Mouse (Mus musculus) hindbrain, embryonic 11.5 days (tissue): ENCODE results near the gene Cpped1. TPM values are rescaled to one million over a fixed set of nuclear protein-coding genes. Genes with fewer than 3 reads are reported as not detected.

ENCODE experiments used
- ATAC-seq: fragments of 200-750 bp; cut with Nextera tagmentation; 2 replicates; pipeline ENCODE4 v1.8.0; 2017; ENCODE audit warnings: mild to moderate bottlenecking, moderate TSS enrichment, moderate library complexity; ENCODE audit not compliant: low FRiP score
- DNase-seq: peaks from one replicate; pipeline ENCODE4 v3.0.0-alpha.2; 2015; ENCODE audit warnings: low spot score
- H3K27ac ChIP-seq: fragments of 300-500 bp; sonication (generic); 2 replicates; pipeline ENCODE4 v1.5.1; 2014; ENCODE audit warnings: mild to moderate bottlenecking, low read depth, low read length
- H3K27me3 ChIP-seq: fragments of 300-500 bp; sonication (generic); 2 replicates; pipeline ENCODE4 v1.6.1; 2014; ENCODE audit warnings: mild to moderate bottlenecking, low read length, moderate library complexity, mixed read lengths; ENCODE audit not compliant: control insufficient read depth, insufficient read depth
- H3K36me3 ChIP-seq: fragments of 300-500 bp; sonication (generic); 2 replicates; pipeline ENCODE4 v1.6.1; 2014; ENCODE audit warnings: mild to moderate bottlenecking, low read length, moderate library complexity, mixed read lengths; ENCODE audit not compliant: control insufficient read depth, insufficient read depth
- H3K4me1 ChIP-seq: fragments of 300-500 bp; sonication (generic); replicated peaks from 2 replicates; pipeline ENCODE4 v1.6.1; 2014; ENCODE audit warnings: low read length, mixed read lengths; ENCODE audit not compliant: control insufficient read depth, insufficient read depth
- H3K4me2 ChIP-seq: fragments of 300-500 bp; sonication (generic); replicated peaks from 2 replicates; pipeline ENCODE4 v1.6.1; 2014; ENCODE audit warnings: mild to moderate bottlenecking, low read depth, low read length
- H3K4me3 ChIP-seq: fragments of 300-500 bp; sonication (generic); 2 replicates; pipeline ENCODE4 v1.5.1; 2014; ENCODE audit warnings: low read depth, low read length
- H3K9ac ChIP-seq: fragments of 300-500 bp; sonication (generic); 2 replicates; pipeline ENCODE4 v1.6.1; 2014; ENCODE audit warnings: low read depth, low read length
- H3K9me3 ChIP-seq: fragments of 300-500 bp; sonication (generic); 2 replicates; pipeline ENCODE4 v1.6.1; 2016; ENCODE audit warnings: low read length; ENCODE audit not compliant: control insufficient read depth
- WGBS: fragments of 180-500 bp; shearing (Covaris S2); extraction: QIAGEN DNeasy Blood & Tissue Kit; methylation state at CpG from one replicate; pipeline ENCODE4 v1.1.7; 2014; 5-methylcytosine and 5-hydroxymethylcytosine counted together
- polyA plus RNA-seq: library from polyadenylated mRNA; unstranded; fragments of >200 nt; fragmentation: Nextera tagmentation; extraction: Ambion mirVana; gene quantifications from 2 replicates; pipeline ENCODE4 v1.2.1, GENCODE M21; 2014

Cpped1 gene
- polyA plus RNA-seq, 1 experiment from 2014 or later: 17.0 TPM

DNA sequence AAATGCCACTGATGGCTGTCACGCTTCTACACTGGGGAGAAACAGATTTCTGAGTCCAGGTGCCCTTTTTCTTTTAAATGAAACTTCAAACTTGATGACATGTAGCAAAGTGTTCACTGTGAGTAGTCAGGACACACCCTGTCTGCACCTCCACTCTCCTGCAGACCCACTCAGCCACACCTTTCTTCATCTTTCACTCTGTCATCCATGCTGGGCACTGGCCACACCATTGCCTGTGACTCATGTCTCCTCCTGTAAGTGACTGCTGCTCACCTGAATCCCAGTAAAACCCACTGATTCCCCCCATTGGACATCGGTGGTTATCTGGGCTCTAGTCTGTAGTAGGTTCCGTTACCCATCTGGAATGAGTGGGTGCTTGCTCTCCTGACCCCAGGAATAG lies 118.8 kb downstream of the Cpped1 start:
- WGBS: 97% methylated on average over 3 of the region's 3 CpGs
- no peaks in the 10 kb centered on the region for H3K27me3 ChIP-seq
- ATAC-seq (no peak), DNase-seq (no peak)
- no peaks in the 10 kb centered on the region for H3K36me3 ChIP-seq
- no peaks in the 10 kb centered on the region for H3K9me3 ChIP-seq
- H3K4me2 ChIP-seq: no peak overlapping the region
- no peak overlapping the region for H3K4me3 ChIP-seq
- H3K27ac ChIP-seq: no peak overlapping the region
- no peak overlapping the region for H3K9ac ChIP-seq
- no peaks in the 10 kb centered on the region for H3K4me1 ChIP-seq

GRCm38 (mm10) chr16:11785806-11786205 lies 123.4 kb downstream of the Cpped1 start:
- no peak for ATAC-seq
- no peak overlapping the region for H3K9ac ChIP-seq
- no peak overlapping the region for H3K4me2 ChIP-seq
- no peaks in the 10 kb centered on the region for H3K9me3 ChIP-seq
- no peaks in the 10 kb centered on the region for H3K4me1 ChIP-seq
- 71% methylated on average over 4 of the region's 4 CpGs for WGBS
- no peaks in the 10 kb centered on the region for H3K36me3 ChIP-seq
- H3K4me3 ChIP-seq: no peak overlapping the region
- no peak overlapping the region for H3K27ac ChIP-seq
- H3K27me3 ChIP-seq: no peaks in the 10 kb centered on the region
- no peak for DNase-seq

- no peaks in the 10 kb centered on the region for H3K27me3 ChIP-seq
- WGBS: 67% methylated on average over 4 of the region's 4 CpGs
- no peak overlapping the region for H3K4me2 ChIP-seq
- no peak overlapping the region for H3K9ac ChIP-seq
- H3K36me3 ChIP-seq: no peaks in the 10 kb centered on the region
- H3K4me3 ChIP-seq: no peak overlapping the region
- no peaks in the 10 kb centered on the region for H3K4me1 ChIP-seq
- DNase-seq (no peak), ATAC-seq (no peak)
- H3K27ac ChIP-seq: no peak overlapping the region
- H3K9me3 ChIP-seq: no peaks in the 10 kb centered on the region
Observed at GRCm38 (mm10) chr16:11784354-11784753, 124.9 kb downstream of the Cpped1 start.

DNA sequence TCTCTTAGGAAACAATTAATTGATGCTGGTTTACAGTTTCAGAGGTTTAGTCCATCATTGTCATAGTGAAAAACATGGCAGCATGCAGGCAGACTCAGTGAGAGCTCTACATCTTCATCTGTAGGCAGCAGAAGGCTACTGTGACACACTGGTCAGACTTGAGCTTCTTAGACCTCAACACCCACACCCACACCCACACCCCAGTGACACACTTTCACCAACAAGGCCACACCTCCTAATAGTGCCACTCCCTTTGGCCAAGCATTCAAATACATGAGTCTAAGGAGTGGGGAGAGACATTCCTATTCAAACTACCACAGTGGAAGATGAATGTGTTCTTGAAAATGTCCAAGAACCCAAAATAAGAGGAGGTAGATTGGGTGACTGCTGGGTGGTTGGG lies 125.9 kb downstream of the Cpped1 start:
- no peak for DNase-seq
- Histone ChIP-seq H3K27me3 (no peaks in the 10 kb centered on the region), H3K4me3 (no peak overlapping the region), H3K4me1 (no peaks in the 10 kb centered on the region), H3K9ac (no peak overlapping the region), H3K4me2 (no peak overlapping the region), H3K27ac (no peak overlapping the region), H3K36me3 (no peaks in the 10 kb centered on the region), H3K9me3 (no peaks in the 10 kb centered on the region)
- no peak for ATAC-seq

- ATAC-seq: no peak
- Histone ChIP-seq H3K9ac (no peak overlapping the region), H3K9me3 (no peaks in the 10 kb centered on the region), H3K4me2 (no peak overlapping the region), H3K4me1 (no peaks in the 10 kb centered on the region), H3K4me3 (no peak overlapping the region), H3K27ac (no peak overlapping the region), H3K36me3 (no peaks in the 10 kb centered on the region), H3K27me3 (no peaks in the 10 kb centered on the region)
- 50% methylated on average over 2 of the region's 2 CpGs for WGBS
- no peak for DNase-seq
Observed at GRCm38 (mm10) chr16:11782082-11782481, 127.2 kb downstream of the Cpped1 start.

- Histone ChIP-seq H3K36me3 (no peaks in the 10 kb centered on the region), H3K9me3 (no peaks in the 10 kb centered on the region), H3K4me1 (no peaks in the 10 kb centered on the region), H3K27ac (no peak overlapping the region), H3K9ac (no peak overlapping the region), H3K4me2 (no peak overlapping the region), H3K27me3 (no peaks in the 10 kb centered on the region), H3K4me3 (no peak overlapping the region)
- ATAC-seq: no peak
- 88% methylated on average over 9 of the region's 9 CpGs for WGBS
- no peak for DNase-seq
Observed at GRCm38 (mm10) chr16:11778715-11779460, 130.4 kb downstream of the Cpped1 start.

DNA sequence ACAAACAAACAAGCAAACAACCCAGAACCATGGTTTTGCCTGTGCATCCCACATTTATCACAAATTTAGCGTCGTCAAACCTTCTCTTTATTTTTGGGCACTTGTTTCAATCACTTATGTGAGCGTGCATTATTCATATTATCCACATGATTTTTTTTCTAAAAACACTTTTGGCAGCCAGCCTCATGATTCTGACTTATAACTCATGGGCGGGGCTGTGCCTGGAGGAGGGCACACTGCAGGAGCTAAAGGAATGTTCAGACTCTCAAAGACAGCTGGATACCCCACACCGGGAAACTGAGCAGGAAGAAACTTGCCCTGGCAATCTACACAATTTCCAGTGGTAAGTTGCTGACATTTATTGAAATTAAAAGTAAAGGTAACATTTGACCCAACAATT lies 131.1 kb downstream of the Cpped1 start:
- WGBS: 87% methylated on average over 5 of the region's 5 CpGs
- Histone ChIP-seq H3K9ac (no peak overlapping the region), H3K27me3 (no peaks in the 10 kb centered on the region), H3K9me3 (no peaks in the 10 kb centered on the region), H3K27ac (no peak overlapping the region), H3K4me3 (no peak overlapping the region), H3K4me2 (no peak overlapping the region), H3K36me3 (no peaks in the 10 kb centered on the region), H3K4me1 (no peaks in the 10 kb centered on the region)
- no peak for DNase-seq
- ATAC-seq: no peak

- Histone ChIP-seq H3K36me3 (no peaks in the 10 kb centered on the region), H3K27me3 (no peaks in the 10 kb centered on the region), H3K9ac (no peak overlapping the region), H3K4me1 (no peaks in the 10 kb centered on the region), H3K9me3 (no peaks in the 10 kb centered on the region), H3K27ac (no peak overlapping the region), H3K4me2 (no peak overlapping the region), H3K4me3 (no peak overlapping the region)
- DNase-seq (no peak), ATAC-seq (no peak)
- 83% methylated on average over 3 of the region's 3 CpGs for WGBS
Observed at GRCm38 (mm10) chr16:11776528-11776927, 132.7 kb downstream of the Cpped1 start.

GRCm38 (mm10) chr16:11774321-11774720 lies 134.9 kb downstream of the Cpped1 start:
- Histone ChIP-seq H3K9me3 (no peaks in the 10 kb centered on the region), H3K27ac (no peak overlapping the region), H3K9ac (no peak overlapping the region), H3K4me1 (no peaks in the 10 kb centered on the region), H3K4me3 (no peak overlapping the region), H3K27me3 (no peaks in the 10 kb centered on the region), H3K36me3 (no peaks in the 10 kb centered on the region), H3K4me2 (no peak overlapping the region)
- 88% methylated on average over 1 of the region's 1 CpGs for WGBS
- ATAC-seq (no peak), DNase-seq (no peak)
